Mouse (Mus musculus) embryonic facial prominence, embryonic 13.5 days (tissue): Measurements from ENCODE around the gene Slc5a10. TPM values are rescaled to one million over a fixed set of nuclear protein-coding genes. Genes with fewer than 3 reads are reported as not detected.

ENCODE experiments used
- ATAC-seq: fragments of 200-750 bp; cut with Nextera tagmentation; 2 replicates; pipeline ENCODE4 v1.8.0; 2017; ENCODE audit warnings: low read depth; ENCODE audit not compliant: insufficient number of reproducible peaks, insufficient read depth, low FRiP score, low TSS enrichment
- H3K27ac ChIP-seq: fragments of 300-500 bp; sonication (generic); 2 replicates; pipeline ENCODE4 v1.5.1; 2015; ENCODE audit warnings: moderate library complexity, mild to moderate bottlenecking, inconsistent platforms
- H3K27me3 ChIP-seq: fragments of 300-500 bp; sonication (generic); 2 replicates; pipeline ENCODE4 v1.6.1; 2015; ENCODE audit warnings: mild to moderate bottlenecking, inconsistent platforms
- H3K36me3 ChIP-seq: fragments of 300-500 bp; sonication (generic); 2 replicates; pipeline ENCODE4 v1.6.1; 2015; ENCODE audit warnings: mild to moderate bottlenecking, inconsistent platforms
- H3K4me1 ChIP-seq: fragments of 300-500 bp; sonication (generic); 2 replicates; pipeline ENCODE4 v1.6.1; 2015; ENCODE audit warnings: inconsistent platforms
- H3K4me2 ChIP-seq: fragments of 300-500 bp; sonication (generic); 2 replicates; pipeline ENCODE4 v1.6.1; 2015; ENCODE audit warnings: moderate library complexity, mild to moderate bottlenecking, inconsistent platforms
- H3K4me3 ChIP-seq: fragments of 300-500 bp; sonication (generic); 2 replicates; pipeline ENCODE4 v1.5.1; 2015; ENCODE audit warnings: mild to moderate bottlenecking, inconsistent platforms
- H3K9ac ChIP-seq: fragments of 300-500 bp; sonication (generic); 2 replicates; pipeline ENCODE4 v1.6.1; 2015; ENCODE audit warnings: mild to moderate bottlenecking, inconsistent platforms
- H3K9me3 ChIP-seq: fragments of 300-500 bp; sonication (generic); 2 replicates; pipeline ENCODE4 v1.6.1; 2016; ENCODE audit warnings: inconsistent platforms
- WGBS: fragments of 180-500 bp; shearing (Covaris S2); methylation state at CpG from one replicate; pipeline ENCODE4 v1.1.7; 2015; ENCODE audit warnings: mixed read lengths; 5-methylcytosine and 5-hydroxymethylcytosine counted together
- polyA plus RNA-seq: library from polyadenylated mRNA; unstranded; fragments of >200 nt; fragmentation: Nextera tagmentation; extraction: Ambion mirVana; gene quantifications from 2 replicates; pipeline ENCODE4 v1.2.1, GENCODE M21; 2015

Slc5a10 gene
- polyA plus RNA-seq, 1 experiment from 2014 or later: not detected

- no peak overlapping the region for H3K4me3 ChIP-seq
- no peak overlapping the region for H3K4me2 ChIP-seq
- H3K27me3 ChIP-seq: no peaks in the 10 kb centered on the region
- H3K36me3 ChIP-seq: no peaks in the 10 kb centered on the region
- no peaks in the 10 kb centered on the region for H3K9me3 ChIP-seq
- 94% methylated on average over 5 of the region's 5 CpGs for WGBS
- H3K4me1 ChIP-seq: 0 out of 2 replicates have a peak, but pooled peaks cover 4% of the 10 kb centered on the region
- no peak for ATAC-seq
- H3K9ac ChIP-seq: no peak overlapping the region
- no peak overlapping the region for H3K27ac ChIP-seq
Observed at GRCm38 (mm10) chr11:61702494-61702893, 18.1 kb downstream of the Slc5a10 start.

- 0 out of 2 replicates have a peak, but pooled peaks cover 4% of the 10 kb centered on the region for H3K4me1 ChIP-seq
- H3K36me3 ChIP-seq: no peaks in the 10 kb centered on the region
- 57% methylated on average over 5 of the region's 5 CpGs for WGBS
- H3K27ac ChIP-seq: no peak overlapping the region
- H3K9me3 ChIP-seq: no peaks in the 10 kb centered on the region
- no peak overlapping the region for H3K4me3 ChIP-seq
- no peaks in the 10 kb centered on the region for H3K27me3 ChIP-seq
- H3K9ac ChIP-seq: no peak overlapping the region
- H3K4me2 ChIP-seq: no peak overlapping the region
- no peak for ATAC-seq
Observed at GRCm38 (mm10) chr11:61701696-61702095, 18.9 kb downstream of the Slc5a10 start.

- no peak for ATAC-seq
- 0 out of 2 replicates have a peak, but pooled peaks cover 4% of the 10 kb centered on the region for H3K4me1 ChIP-seq
- H3K36me3 ChIP-seq: no peaks in the 10 kb centered on the region
- H3K27ac ChIP-seq: no peak overlapping the region
- no peak overlapping the region for H3K9ac ChIP-seq
- H3K9me3 ChIP-seq: no peaks in the 10 kb centered on the region
- H3K4me2 ChIP-seq: no peak overlapping the region
- no peaks in the 10 kb centered on the region for H3K27me3 ChIP-seq
- WGBS: 69% methylated on average over 4 of the region's 4 CpGs
- H3K4me3 ChIP-seq: no peak overlapping the region
Observed at GRCm38 (mm10) chr11:61699933-61700332, 20.7 kb downstream of the Slc5a10 start.

- no peaks in the 10 kb centered on the region for H3K9me3 ChIP-seq
- no peaks in the 10 kb centered on the region for H3K27me3 ChIP-seq
- no peak overlapping the region for H3K9ac ChIP-seq
- no peak overlapping the region for H3K27ac ChIP-seq
- WGBS: 75% methylated on average over 5 of the region's 5 CpGs
- H3K4me1 ChIP-seq: 0 out of 2 replicates have a peak, but pooled peaks cover 4% of the 10 kb centered on the region
- H3K36me3 ChIP-seq: no peaks in the 10 kb centered on the region
- H3K4me3 ChIP-seq: no peak overlapping the region
- H3K4me2 ChIP-seq: no peak overlapping the region
- no peak for ATAC-seq
Observed at GRCm38 (mm10) chr11:61699460-61699859, 21.2 kb downstream of the Slc5a10 start.

GRCm38 (mm10) chr11:61698852-61699251 lies 21.8 kb downstream of the Slc5a10 start:
- ATAC-seq: no peak
- no peaks in the 10 kb centered on the region for H3K36me3 ChIP-seq

GRCm38 (mm10) chr11:61692996-61693395 lies 27.6 kb downstream of the Slc5a10 start:
- ATAC-seq: no peak
- H3K9ac ChIP-seq: no peak overlapping the region
- H3K27me3 ChIP-seq: no peaks in the 10 kb centered on the region
- WGBS: 90% methylated on average over 5 of the region's 5 CpGs
- H3K27ac ChIP-seq: no peak overlapping the region
- H3K4me1 ChIP-seq: no peaks in the 10 kb centered on the region
- no peaks in the 10 kb centered on the region for H3K9me3 ChIP-seq
- no peak overlapping the region for H3K4me3 ChIP-seq
- no peak overlapping the region for H3K4me2 ChIP-seq
- no peaks in the 10 kb centered on the region for H3K36me3 ChIP-seq

More at GRCm38 (mm10) chr11:61698852-61699251, 21.8 kb downstream of the Slc5a10 start:
- Histone ChIP-seq H3K4me1 (0 out of 2 replicates have a peak, but pooled peaks cover 4% of the 10 kb centered on the region), H3K9ac (no peak overlapping the region), H3K27me3 (no peaks in the 10 kb centered on the region), H3K27ac (no peak overlapping the region), H3K4me3 (no peak overlapping the region), H3K4me2 (no peak overlapping the region), H3K9me3 (no peaks in the 10 kb centered on the region)

- Histone ChIP-seq H3K4me2 (no peak overlapping the region), H3K27ac (peak overlapping the region; percentile 24; the same call in 1 of the 2 replicates), H3K9me3 (no peaks in the 10 kb centered on the region), H3K9ac (no peak overlapping the region), H3K4me3 (no peak overlapping the region), H3K36me3 (no peaks in the 10 kb centered on the region), H3K27me3 (peaks cover 36% of the 10 kb centered on the region), H3K4me1 (peaks cover 28% of the 10 kb centered on the region)
- WGBS: 33% methylated on average over 2 of the region's 2 CpGs
- no peak for ATAC-seq
Observed at GRCm38 (mm10) chr11:61687595-61687994, 33.0 kb downstream of the Slc5a10 start.

GRCm38 (mm10) chr11:61686906-61687453 lies 33.6 kb downstream of the Slc5a10 start:
- Histone ChIP-seq H3K4me2 (0 out of 2 replicates have a peak overlapping the region, but pooled peaks have one; percentile 5), H3K36me3 (no peaks in the 10 kb centered on the region), H3K27me3 (peaks cover 36% of the 10 kb centered on the region), H3K27ac (peak overlapping the region; percentile 24; the same call in 1 of the 2 replicates), H3K4me1 (peaks cover 28% of the 10 kb centered on the region), H3K9me3 (no peaks in the 10 kb centered on the region), H3K9ac (no peak overlapping the region), H3K4me3 (no peak overlapping the region)
- WGBS: 36% methylated on average over 10 of the region's 10 CpGs
- ATAC-seq: no peak

- Histone ChIP-seq H3K4me3 (no peak overlapping the region), H3K27ac (no peak overlapping the region), H3K9me3 (no peaks in the 10 kb centered on the region), H3K9ac (no peak overlapping the region), H3K36me3 (no peaks in the 10 kb centered on the region), H3K4me1 (peaks cover 28% of the 10 kb centered on the region), H3K4me2 (no peak overlapping the region), H3K27me3 (peaks cover 36% of the 10 kb centered on the region)
- ATAC-seq: no peak
- WGBS: 48% methylated on average over 2 of the region's 2 CpGs
Observed at GRCm38 (mm10) chr11:61686141-61686540, 34.5 kb downstream of the Slc5a10 start.

- Histone ChIP-seq H3K4me3 (peak overlapping the region; percentile 51), H3K4me2 (peak overlapping the region; percentile 75), H3K27me3 (peaks cover 36% of the 10 kb centered on the region), H3K9me3 (no peaks in the 10 kb centered on the region), H3K9ac (peak overlapping the region; percentile 64; the same call in 1 of the 2 replicates), H3K4me1 (peaks cover 28% of the 10 kb centered on the region), H3K36me3 (no peaks in the 10 kb centered on the region), H3K27ac (no peak overlapping the region)
- ATAC-seq: no peak
- WGBS: 73% methylated on average over 8 of the region's 8 CpGs
Observed at GRCm38 (mm10) chr11:61685119-61685725, 35.4 kb downstream of the Slc5a10 start.

GRCm38 (mm10) chr11:61683907-61684731 lies 36.5 kb downstream of the Slc5a10 start, which contains the start of gene Fam83g:
Gene Fam83g, plus strand, starts transcription at chr11:61684091.
- under 1% methylated on average over 76 of the region's 76 CpGs for WGBS
- Histone ChIP-seq H3K4me2 (peak within 1 kb of the TSS; percentile 75), H3K9me3 (no peaks in the 10 kb centered on the region), H3K27me3 (peaks cover 36% of the 10 kb centered on the region), H3K4me1 (peaks cover 28% of the 10 kb centered on the region), H3K9ac (peak within 1 kb of the TSS; percentile 64), H3K4me3 (peak within 1 kb of the TSS; percentile 51), H3K36me3 (no peaks in the 10 kb centered on the region), H3K27ac (no peak within 1 kb of the TSS)
- peak; percentile 16; the same call in 1 of the 2 replicates for ATAC-seq
